Mouse (Mus musculus) heart, adult 2 months (tissue): ENCODE measurements around the gene Acad11.
A peak's percentile ranks its signal among the peaks of the same experiment; 100 is the strongest.

Experiments
- CTCF ChIP-seq: fragments of 200-600 bp; IDR thresholded peaks from 2 replicates; pipeline ENCODE4 v1.8.1; 2022; ENCODE audit warnings: antibody characterized with exemption, mild to moderate bottlenecking, moderate library complexity
- EP300 ChIP-seq: fragments of 200-500 bp; IDR thresholded peaks from 2 replicates; pipeline ENCODE4 v1.6.1; 2011; ENCODE audit warnings: low read depth, low read length, control low read depth; ENCODE audit not compliant: insufficient read depth
- POLR2A ChIP-seq: fragments of 200-500 bp; IDR thresholded peaks from 2 replicates; pipeline ENCODE4 v1.6.1; 2011; ENCODE audit warnings: mild to moderate bottlenecking, low read depth, low read length, control low read depth; ENCODE audit not compliant: insufficient read depth

- TF ChIP-seq CTCF: no peak
- peak; percentile 7; the same call in 1 of the 2 replicates for TF ChIP-seq POLR2A
- no peak for TF ChIP-seq EP300
These were observed 540 bp upstream of the Acad11 start, which contains the start of gene Uba5 for GRCm38 (mm10) chr9:104062430-104063243.
